Mouse (Mus musculus) hindbrain, embryonic 12.5 days (tissue): ENCODE results near the gene F2. TPM values are rescaled to one million over a fixed set of nuclear protein-coding genes. Genes with fewer than 3 reads are reported as not detected.

Experiments used
- ATAC-seq: fragments of 200-750 bp; cut with Nextera tagmentation; 2 replicates; pipeline ENCODE4 v1.8.0; 2017; ENCODE audit warnings: moderate TSS enrichment; ENCODE audit not compliant: low FRiP score
- H3K27ac ChIP-seq: fragments of 300-500 bp; sonication (generic); 2 replicates; pipeline ENCODE4 v1.5.1; 2016; ENCODE audit warnings: mild to moderate bottlenecking
- H3K27me3 ChIP-seq: fragments of 300-500 bp; sonication (generic); 2 replicates; pipeline ENCODE4 v1.6.1; 2016; ENCODE audit warnings: mild to moderate bottlenecking
- H3K36me3 ChIP-seq: fragments of 300-500 bp; sonication (generic); 2 replicates; pipeline ENCODE4 v1.6.1; 2016; ENCODE audit warnings: mild to moderate bottlenecking
- H3K4me1 ChIP-seq: fragments of 300-500 bp; sonication (generic); 2 replicates; pipeline ENCODE4 v1.6.1; 2016
- H3K4me2 ChIP-seq: fragments of 300-500 bp; sonication (generic); replicated peaks from 2 replicates; pipeline ENCODE4 v1.6.1; 2016; ENCODE audit warnings: mild to moderate bottlenecking
- H3K4me3 ChIP-seq: fragments of 300-500 bp; sonication (generic); 2 replicates; pipeline ENCODE4 v1.5.1; 2016; ENCODE audit warnings: mild to moderate bottlenecking
- H3K9ac ChIP-seq: fragments of 300-500 bp; sonication (generic); 2 replicates; pipeline ENCODE4 v1.6.1; 2016; ENCODE audit warnings: mild to moderate bottlenecking, moderate library complexity
- H3K9me3 ChIP-seq: fragments of 300-500 bp; sonication (generic); replicated peaks from 2 replicates; pipeline ENCODE4 v1.6.1; 2016; ENCODE audit warnings: mild to moderate bottlenecking
- WGBS: fragments of 180-500 bp; shearing (Covaris S2); methylation state at CpG from one replicate; pipeline ENCODE4 v1.1.7; 2016; 5-methylcytosine and 5-hydroxymethylcytosine counted together
- polyA plus RNA-seq: library from polyadenylated mRNA; unstranded; fragments of >200 nt; fragmentation: Nextera tagmentation; extraction: Ambion mirVana; gene quantifications from 2 replicates; pipeline ENCODE4 v1.2.1, GENCODE M21; 2016

Gene F2
- polyA plus RNA-seq, 1 experiment from 2014 or later = 0.23 TPM

GRCm38 (mm10) chr2:91644021-91644420, 7.8 kb upstream of the F2 start:
- Histone ChIP-seq H3K36me3 (peaks cover 58% of the 10 kb centered on the region), H3K9me3 (no peaks in the 10 kb centered on the region), H3K9ac (no peak overlapping the region), H3K27ac (no peak overlapping the region), H3K27me3 (no peaks in the 10 kb centered on the region), H3K4me2 (no peak overlapping the region), H3K4me1 (peaks cover 7% of the 10 kb centered on the region), H3K4me3 (no peak overlapping the region)
- ATAC-seq = no peak
- WGBS = 94% methylated on average over 11 of the region's 11 CpGs

DNA sequence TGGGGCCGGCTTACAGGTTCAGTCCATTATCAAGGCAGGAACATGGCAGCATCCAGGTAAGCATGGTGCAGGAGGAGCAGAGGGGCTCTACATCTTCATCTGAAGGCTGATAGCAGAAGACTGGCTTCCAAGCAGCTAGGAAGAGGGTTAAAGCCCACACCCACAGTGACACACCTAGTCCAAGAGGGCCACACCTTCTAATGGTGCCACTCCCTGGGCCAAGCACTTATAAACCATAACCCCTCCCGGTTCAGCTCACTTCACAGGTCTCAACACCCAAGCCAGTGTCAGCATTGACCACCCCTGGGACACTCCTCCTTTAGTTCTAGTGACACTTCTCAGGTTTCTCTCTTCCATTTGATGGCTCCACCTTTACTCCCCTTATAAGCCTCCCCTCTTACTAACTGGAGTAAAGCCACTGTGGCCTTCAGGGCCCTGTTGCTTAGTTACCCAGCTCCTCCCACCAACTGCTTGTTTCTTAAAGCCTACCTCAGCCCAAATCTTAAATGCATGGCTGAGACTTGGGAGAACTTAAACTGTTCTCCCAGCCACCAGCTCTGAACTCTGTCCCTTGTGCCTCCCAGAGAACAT, 6.7 kb upstream of the F2 start:
- no peak for ATAC-seq
- no peaks in the 10 kb centered on the region for H3K27me3 ChIP-seq
- H3K4me1 ChIP-seq = no peaks in the 10 kb centered on the region
- 91% methylated on average over 2 of the region's 2 CpGs for WGBS
- no peaks in the 10 kb centered on the region for H3K9me3 ChIP-seq
- no peak overlapping the region for H3K4me2 ChIP-seq
- no peak overlapping the region for H3K9ac ChIP-seq
- H3K36me3 ChIP-seq = peaks cover 56% of the 10 kb centered on the region
- no peak overlapping the region for H3K4me3 ChIP-seq
- H3K27ac ChIP-seq = no peak overlapping the region

DNA sequence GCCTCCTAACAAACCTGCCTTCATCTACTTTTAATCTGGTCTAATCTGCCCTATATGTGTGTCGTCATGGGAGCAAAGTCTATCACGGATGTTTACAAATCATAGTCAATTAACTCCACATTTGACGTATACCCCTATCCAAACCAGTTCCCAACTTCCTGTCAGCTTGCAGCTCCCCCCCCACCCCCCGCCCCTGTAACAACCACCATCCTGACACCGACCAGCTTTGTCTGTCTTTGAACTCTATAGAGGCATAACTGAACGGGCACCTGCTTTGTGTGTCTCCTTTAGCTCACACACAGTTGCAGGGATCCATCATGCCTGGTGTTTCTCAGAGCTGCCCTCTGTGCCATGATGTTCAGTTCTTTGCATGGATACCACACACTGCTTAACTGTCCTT, 2.7 kb upstream of the F2 start:
- no peaks in the 10 kb centered on the region for H3K4me1 ChIP-seq
- H3K4me2 ChIP-seq = no peak overlapping the region
- H3K27ac ChIP-seq = no peak overlapping the region
- H3K9me3 ChIP-seq = no peaks in the 10 kb centered on the region
- peaks cover 16% of the 10 kb centered on the region for H3K36me3 ChIP-seq
- ATAC-seq = no peak
- no peak overlapping the region for H3K9ac ChIP-seq
- no peaks in the 10 kb centered on the region for H3K27me3 ChIP-seq
- no peak overlapping the region for H3K4me3 ChIP-seq
- 83% methylated on average over 6 of the region's 6 CpGs for WGBS

DNA sequence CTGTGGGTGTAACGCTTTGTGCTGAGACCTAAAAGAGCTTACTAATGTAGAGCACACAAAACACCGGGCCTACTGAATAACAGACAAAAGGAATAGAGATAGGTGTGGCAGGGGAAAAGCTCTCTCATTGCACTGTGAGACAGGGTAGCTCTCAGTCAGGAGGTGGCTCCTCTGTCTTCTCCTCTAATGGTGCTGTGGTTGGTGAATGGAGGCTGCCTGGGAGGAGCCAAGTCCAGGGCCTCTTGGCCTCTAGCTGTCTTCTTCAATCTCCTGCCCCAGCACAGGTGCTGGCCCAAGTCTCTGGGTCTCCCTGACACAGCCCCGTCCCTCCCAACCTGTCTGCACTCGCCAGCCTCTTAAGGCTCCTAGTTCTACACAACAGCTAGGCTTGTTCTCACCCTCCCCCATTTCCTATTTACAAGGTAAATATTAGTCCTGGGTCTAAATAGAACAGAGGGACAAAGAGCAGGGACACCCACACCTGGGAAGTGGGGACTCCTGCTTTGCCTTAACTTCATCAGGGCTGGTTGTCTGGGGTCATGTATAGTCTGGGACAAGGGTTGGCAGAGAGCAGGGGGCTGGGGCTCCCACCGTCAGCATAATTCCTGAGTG, 619 bp upstream of the F2 start:
- H3K9me3 ChIP-seq = no peaks in the 10 kb centered on the region
- no peak for ATAC-seq
- H3K36me3 ChIP-seq = no peaks in the 10 kb centered on the region
- H3K9ac ChIP-seq = no peak overlapping the region
- H3K27ac ChIP-seq = no peak overlapping the region
- no peaks in the 10 kb centered on the region for H3K27me3 ChIP-seq
- 83% methylated on average over 5 of the region's 5 CpGs for WGBS
- H3K4me1 ChIP-seq = no peaks in the 10 kb centered on the region
- no peak overlapping the region for H3K4me2 ChIP-seq
- H3K4me3 ChIP-seq = no peak overlapping the region

GRCm38 (mm10) chr2:91635486-91635885, 728 bp downstream of the F2 start:
- 86% methylated on average over 11 of the region's 11 CpGs for WGBS
- Histone ChIP-seq H3K9me3 (no peaks in the 10 kb centered on the region), H3K9ac (no peak overlapping the region), H3K4me2 (no peak overlapping the region), H3K27ac (no peak overlapping the region), H3K4me1 (no peaks in the 10 kb centered on the region), H3K36me3 (no peaks in the 10 kb centered on the region), H3K4me3 (no peak overlapping the region), H3K27me3 (no peaks in the 10 kb centered on the region)
- ATAC-seq = no peak

GRCm38 (mm10) chr2:91634841-91635240, 1.4 kb downstream of the F2 start:
- Histone ChIP-seq H3K27ac (no peak overlapping the region), H3K9ac (no peak overlapping the region), H3K27me3 (no peaks in the 10 kb centered on the region), H3K4me1 (no peaks in the 10 kb centered on the region), H3K4me2 (no peak overlapping the region), H3K4me3 (no peak overlapping the region), H3K36me3 (no peaks in the 10 kb centered on the region), H3K9me3 (no peaks in the 10 kb centered on the region)
- WGBS = 81% methylated on average over 9 of the region's 9 CpGs
- ATAC-seq = no peak

DNA sequence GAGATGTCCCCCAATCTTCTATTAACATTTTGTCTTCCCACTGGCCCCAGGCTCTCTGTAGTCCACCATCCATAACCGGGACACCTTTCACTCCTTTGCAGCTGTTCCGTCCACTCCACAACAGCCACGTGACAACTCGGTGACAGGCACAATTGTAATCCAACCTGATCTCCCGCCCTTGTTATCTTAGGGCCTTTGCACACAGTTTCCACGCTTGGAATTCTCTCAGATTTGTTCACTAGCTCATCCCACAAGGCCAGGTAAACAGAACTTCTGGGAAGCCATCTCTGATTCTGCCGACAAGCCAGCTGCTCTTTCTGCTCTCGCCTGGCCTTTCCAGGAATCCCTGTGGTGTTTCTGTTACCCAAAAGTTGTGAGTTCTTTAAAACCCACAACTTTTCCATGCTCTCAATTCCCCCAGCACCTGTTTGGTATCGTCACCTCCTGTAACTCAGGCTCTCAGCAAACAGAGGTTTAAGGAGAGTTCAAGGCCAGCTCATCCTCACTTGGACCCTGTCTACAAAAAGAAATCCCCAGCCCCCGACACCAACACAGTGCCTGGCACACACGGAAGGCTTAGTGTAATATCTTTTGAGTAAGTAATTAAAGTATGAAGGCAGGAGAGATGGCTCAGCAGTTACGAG, 2.8 kb downstream of the F2 start:
- no peak for ATAC-seq
- Histone ChIP-seq H3K4me2 (no peak overlapping the region), H3K27me3 (no peaks in the 10 kb centered on the region), H3K9ac (no peak overlapping the region), H3K4me3 (no peak overlapping the region), H3K4me1 (no peaks in the 10 kb centered on the region), H3K27ac (no peak overlapping the region), H3K36me3 (no peaks in the 10 kb centered on the region), H3K9me3 (no peaks in the 10 kb centered on the region)
- 82% methylated on average over 12 of the region's 12 CpGs for WGBS

DNA sequence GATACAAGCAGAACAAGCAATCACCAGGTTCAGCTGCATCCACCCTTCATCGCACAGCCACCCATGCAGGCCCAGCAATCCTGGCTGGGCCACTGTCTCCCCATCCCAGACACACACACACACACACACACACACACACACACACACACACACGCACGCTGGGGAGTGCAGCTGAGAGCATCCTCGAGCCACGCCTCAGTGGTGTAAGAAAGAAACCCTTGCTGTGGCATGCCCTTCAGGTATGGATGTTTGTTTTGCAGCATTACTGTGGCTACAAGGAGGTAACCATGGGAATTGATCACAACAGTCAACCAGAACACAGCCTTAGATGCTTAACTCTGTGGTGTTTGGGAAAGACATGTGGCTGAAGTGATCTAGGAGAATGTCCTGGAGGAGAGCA, 3.9 kb downstream of the F2 start:
- H3K4me2 ChIP-seq = no peak overlapping the region
- no peaks in the 10 kb centered on the region for H3K27me3 ChIP-seq
- H3K4me1 ChIP-seq = no peaks in the 10 kb centered on the region
- WGBS = 88% methylated on average over 5 of the region's 5 CpGs
- H3K4me3 ChIP-seq = no peak overlapping the region
- no peak overlapping the region for H3K9ac ChIP-seq
- no peaks in the 10 kb centered on the region for H3K9me3 ChIP-seq
- no peak for ATAC-seq
- H3K27ac ChIP-seq = no peak overlapping the region
- no peaks in the 10 kb centered on the region for H3K36me3 ChIP-seq

DNA sequence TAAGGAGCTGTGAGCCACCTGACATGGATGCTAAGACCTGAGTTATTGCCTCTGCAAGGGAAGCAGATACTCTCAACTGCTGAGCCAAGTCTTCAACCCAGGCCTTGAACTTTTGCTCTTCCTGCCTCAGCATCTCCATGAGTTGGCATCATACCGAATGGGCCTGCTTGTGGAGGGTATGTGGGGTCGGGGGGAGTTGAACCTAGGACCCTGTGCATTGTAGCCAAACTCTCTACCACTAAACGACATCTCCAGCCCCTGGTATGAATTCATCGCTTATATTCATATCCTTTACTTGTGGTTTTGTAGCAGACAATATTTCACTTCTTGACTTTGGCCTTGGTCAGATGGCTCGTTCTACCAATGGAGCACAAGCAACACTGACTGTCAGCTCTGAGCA, 4.4 kb downstream of the F2 start:
- H3K27ac ChIP-seq = no peak overlapping the region
- H3K4me2 ChIP-seq = no peak overlapping the region
- H3K4me1 ChIP-seq = no peaks in the 10 kb centered on the region
- no peaks in the 10 kb centered on the region for H3K9me3 ChIP-seq
- no peak overlapping the region for H3K4me3 ChIP-seq
- H3K27me3 ChIP-seq = no peaks in the 10 kb centered on the region
- H3K36me3 ChIP-seq = no peaks in the 10 kb centered on the region
- 81% methylated on average over 5 of the region's 5 CpGs for WGBS
- ATAC-seq = no peak
- no peak overlapping the region for H3K9ac ChIP-seq

DNA sequence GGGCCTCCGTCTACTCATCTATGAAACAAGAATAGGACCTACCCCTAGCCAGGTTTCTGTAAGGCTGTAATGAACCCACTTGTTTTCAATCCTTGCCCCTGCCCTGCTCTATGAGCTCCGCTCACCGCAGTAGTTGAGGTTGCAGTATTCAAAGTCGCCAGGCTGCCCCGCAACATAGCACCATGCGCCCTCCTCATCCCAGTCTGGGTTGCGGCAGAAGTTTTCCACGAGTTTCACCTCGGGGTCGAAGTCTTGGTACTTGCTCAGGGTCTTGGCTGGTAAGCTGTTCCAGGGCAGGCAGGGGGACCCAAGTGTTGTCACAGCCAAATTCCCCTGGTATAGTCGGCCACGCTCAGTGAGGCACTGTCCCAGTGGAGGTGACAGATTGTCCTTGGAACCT, 5.8 kb downstream of the F2 start:
- Histone ChIP-seq H3K4me2 (no peak overlapping the region), H3K4me3 (no peak overlapping the region), H3K27me3 (no peaks in the 10 kb centered on the region), H3K9ac (no peak overlapping the region), H3K9me3 (no peaks in the 10 kb centered on the region), H3K27ac (no peak overlapping the region), H3K4me1 (no peaks in the 10 kb centered on the region), H3K36me3 (no peaks in the 10 kb centered on the region)
- ATAC-seq = no peak
- 94% methylated on average over 12 of the region's 12 CpGs for WGBS

- WGBS = 86% methylated on average over 18 of the region's 18 CpGs
Observed at GRCm38 (mm10) chr2:91629682-91630081, 6.5 kb downstream of the F2 start.

DNA sequence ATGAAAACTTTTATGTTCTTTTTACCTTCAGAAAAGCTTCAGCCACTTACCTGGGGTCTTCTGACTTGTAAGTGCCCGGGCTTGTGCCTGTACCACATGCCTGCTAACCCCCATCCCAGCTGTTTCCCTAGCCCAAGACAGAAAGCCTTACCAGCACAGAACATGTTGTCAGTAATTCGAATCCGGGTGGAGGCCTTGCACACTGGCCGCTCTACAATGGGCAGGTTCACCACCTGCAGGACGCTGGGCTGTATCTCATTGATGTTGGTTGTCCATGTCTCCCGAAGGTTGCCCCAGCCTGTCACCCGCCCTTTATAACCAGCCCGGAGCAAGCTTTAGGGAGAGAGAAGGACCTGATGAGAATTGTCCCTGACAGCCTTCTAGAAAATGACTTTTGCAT, 8.0 kb downstream of the F2 start:
- ATAC-seq = no peak
- Histone ChIP-seq H3K27me3 (no peaks in the 10 kb centered on the region), H3K27ac (no peak overlapping the region), H3K4me2 (no peak overlapping the region), H3K9ac (no peak overlapping the region), H3K4me1 (no peaks in the 10 kb centered on the region), H3K9me3 (no peaks in the 10 kb centered on the region), H3K4me3 (no peak overlapping the region), H3K36me3 (peaks cover 6% of the 10 kb centered on the region; the same call in 1 of the 2 replicates)
- WGBS = 92% methylated on average over 8 of the region's 8 CpGs

More at GRCm38 (mm10) chr2:91629682-91630081, 6.5 kb downstream of the F2 start:
- H3K4me1 ChIP-seq = no peaks in the 10 kb centered on the region
- no peak overlapping the region for H3K9ac ChIP-seq
- no peaks in the 10 kb centered on the region for H3K27me3 ChIP-seq
- no peaks in the 10 kb centered on the region for H3K9me3 ChIP-seq
- no peak overlapping the region for H3K4me3 ChIP-seq
- no peaks in the 10 kb centered on the region for H3K36me3 ChIP-seq
- no peak for ATAC-seq
- no peak overlapping the region for H3K27ac ChIP-seq
- no peak overlapping the region for H3K4me2 ChIP-seq

DNA sequence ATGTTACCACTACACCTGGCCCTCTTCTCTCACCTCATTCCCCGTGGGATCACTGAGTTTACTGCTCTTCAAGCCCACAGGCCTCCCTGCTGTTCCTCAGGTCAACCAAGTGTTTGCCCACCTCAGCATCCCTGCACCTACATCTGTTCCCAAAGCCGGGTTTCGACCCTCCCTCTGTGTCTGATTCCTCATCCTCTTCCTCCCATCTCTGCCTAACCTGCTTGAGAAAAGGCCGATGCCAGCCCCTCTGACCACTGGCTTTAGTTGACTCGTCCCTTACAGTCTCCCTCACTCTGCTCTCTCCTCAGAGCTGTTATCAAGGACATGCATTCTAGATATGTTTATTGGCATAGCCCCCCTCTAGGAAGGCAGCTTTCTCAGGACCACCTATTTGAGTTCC, 8.7 kb downstream of the F2 start:
- Histone ChIP-seq H3K36me3 (peaks cover 11% of the 10 kb centered on the region; the same call in 1 of the 2 replicates), H3K4me1 (no peaks in the 10 kb centered on the region), H3K9me3 (no peaks in the 10 kb centered on the region), H3K4me3 (no peak overlapping the region), H3K9ac (no peak overlapping the region; the same call in 1 of the 2 replicates), H3K27ac (no peak overlapping the region), H3K4me2 (no peak overlapping the region), H3K27me3 (no peaks in the 10 kb centered on the region)
- no peak for ATAC-seq
- WGBS = 79% methylated on average over 5 of the region's 5 CpGs
